Mouse (Mus musculus): ENCODE data around the gene 6030468B19Rik.
"Not testable (repeated sequence)": the region's sequence is repeated elsewhere in the genome, so short reads cannot be mapped to it uniquely, and the experiment has no call there.

6030468B19Rik gene

DNA sequence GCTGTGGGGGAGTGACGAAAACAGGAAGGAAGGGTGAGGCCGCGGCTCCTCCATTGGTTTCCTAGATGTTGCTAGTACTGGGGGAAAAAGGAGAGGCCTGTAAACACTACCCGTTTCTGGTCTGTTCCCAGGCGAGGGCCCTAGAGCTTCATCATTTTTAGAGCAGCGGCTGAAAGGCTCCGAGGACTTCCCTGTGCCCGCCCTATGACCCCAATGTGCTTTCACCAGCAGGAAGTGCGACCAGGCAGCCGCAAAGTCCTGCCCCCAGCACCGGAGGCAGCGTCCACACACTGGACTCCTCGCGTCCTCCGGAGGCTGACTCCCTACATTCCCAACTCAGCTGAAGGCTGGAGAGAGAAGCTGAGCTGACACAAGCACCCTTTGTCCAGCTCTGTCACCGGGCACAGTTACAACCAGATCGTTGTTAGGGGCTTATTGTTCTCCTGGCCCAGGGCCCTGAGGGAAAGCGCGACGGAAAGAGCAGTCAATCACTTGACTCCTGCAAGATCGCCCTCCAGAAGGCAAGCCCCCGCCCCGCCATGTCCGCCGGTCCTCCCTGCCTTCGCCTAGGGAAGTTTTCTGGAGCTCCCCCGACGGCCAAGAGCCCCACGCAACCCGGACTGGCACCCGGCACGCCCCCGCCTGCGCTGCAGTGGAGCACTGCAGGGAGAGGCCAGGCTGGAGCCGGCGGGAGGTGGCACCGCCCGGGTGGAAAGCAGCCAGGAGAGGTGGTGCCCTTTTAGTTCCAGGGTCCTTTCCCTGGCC lies 17.8 kb upstream of the 6030468B19Rik start:
- DNase-seq = peak; percentile 82

DNA sequence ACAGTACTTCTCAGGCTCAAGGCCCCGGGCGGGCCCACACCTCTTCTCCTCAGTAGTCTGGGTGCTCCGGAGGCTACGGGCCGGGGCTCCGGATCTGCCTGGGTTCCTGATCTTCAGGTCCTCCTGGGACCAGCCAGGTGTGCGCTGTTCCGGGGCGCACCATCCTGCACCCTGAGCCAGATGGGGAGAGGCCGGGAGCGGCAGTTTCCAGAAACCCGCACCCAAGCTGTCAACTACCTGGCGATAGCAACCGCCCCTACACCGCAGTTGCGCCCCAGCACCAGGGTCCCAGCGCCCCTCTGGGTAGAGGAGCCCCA lies 17.3 kb upstream of the 6030468B19Rik start:
- no peak for DNase-seq

- peak; percentile 92 for DNase-seq
Measured at GRCm38 (mm10) chr11:117780582-117781111, 16.8 kb upstream of the 6030468B19Rik start.

DNA sequence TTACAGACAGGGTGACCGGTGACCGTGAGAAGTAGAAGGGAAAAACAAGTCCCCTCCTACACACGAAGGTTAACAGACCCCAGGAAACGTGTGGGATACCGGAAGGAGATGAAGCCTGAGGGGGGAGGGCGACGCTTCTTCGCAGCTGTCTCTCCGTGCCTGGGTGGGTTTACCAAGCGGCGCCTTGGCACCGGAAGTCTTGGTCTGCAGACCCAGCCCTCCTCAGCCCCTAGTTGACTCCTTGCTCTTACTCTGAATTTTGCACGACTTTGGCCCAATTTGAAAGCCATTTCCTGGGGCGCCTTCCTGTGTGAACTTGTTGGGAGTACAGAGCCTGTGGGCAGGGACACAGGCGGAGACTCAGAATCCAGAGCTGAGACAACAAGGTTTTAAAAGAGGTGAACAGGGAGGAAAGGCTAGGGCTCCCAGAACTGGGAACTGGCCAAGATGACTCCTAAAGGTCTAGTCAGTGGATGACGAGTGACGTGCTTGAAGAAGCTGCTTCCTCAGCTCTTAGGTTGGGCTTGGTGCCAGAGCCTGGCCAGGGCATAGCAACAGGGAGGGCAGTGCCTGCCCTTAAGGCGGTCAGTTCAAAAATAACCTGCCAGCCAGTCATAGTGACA lies 16.1 kb upstream of the 6030468B19Rik start:
- DNase-seq = peak; percentile 23

DNA sequence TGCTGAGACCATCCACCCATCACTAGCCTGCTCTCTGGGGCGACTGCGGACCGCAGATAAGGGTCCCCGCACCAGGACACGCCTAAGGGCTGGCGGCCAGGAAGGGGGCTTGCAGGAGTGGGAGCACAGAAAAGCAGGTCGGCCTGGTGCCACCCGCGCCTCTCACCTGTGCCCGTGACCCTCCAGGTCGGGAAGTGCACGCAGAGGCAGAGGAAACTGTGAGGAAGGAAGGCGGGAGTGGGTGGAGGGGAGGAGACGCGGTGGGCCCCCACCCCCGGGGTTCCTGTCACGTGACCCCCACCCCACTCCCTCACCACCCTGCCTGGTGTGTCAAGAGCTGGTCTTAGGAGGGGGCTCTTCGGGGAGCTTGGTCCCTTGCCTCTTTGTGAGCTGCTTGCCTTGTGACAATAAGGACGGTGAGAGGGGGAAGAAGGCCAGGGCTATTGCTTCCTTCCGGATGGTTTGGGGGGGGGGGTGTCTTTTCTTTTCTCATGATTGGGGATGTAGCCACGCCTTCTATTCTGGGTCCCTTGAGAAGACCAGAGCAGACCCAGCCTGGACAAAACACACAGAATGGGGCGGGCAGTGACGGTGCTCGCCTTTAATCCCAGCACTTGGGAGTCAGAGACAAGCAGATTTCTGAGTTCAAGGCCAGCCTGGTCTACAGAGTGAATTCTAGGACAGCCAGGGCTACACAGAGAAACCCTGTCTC lies 15.3 kb upstream of the 6030468B19Rik start, which contains the start of the genes Tmc8 and Tmc6:
Gene Tmc8 (plus strand): TSS at position 84 of the 712 bp plus-strand sequence.
Gene Tmc6 (minus strand): TSS at position 206 of the 712 bp plus-strand sequence.
- no peak for DNase-seq

GRCm38 (mm10) chr11:117782705-117783034 lies 14.8 kb upstream of the 6030468B19Rik start:
- no peak for DNase-seq

GRCm38 (mm10) chr11:117783089-117783488 lies 14.4 kb upstream of the 6030468B19Rik start:
- DNase-seq = peak; percentile 81

- DNase-seq = peak; percentile 44
Measured at GRCm38 (mm10) chr11:117783683-117784309, 13.7 kb upstream of the 6030468B19Rik start.

DNA sequence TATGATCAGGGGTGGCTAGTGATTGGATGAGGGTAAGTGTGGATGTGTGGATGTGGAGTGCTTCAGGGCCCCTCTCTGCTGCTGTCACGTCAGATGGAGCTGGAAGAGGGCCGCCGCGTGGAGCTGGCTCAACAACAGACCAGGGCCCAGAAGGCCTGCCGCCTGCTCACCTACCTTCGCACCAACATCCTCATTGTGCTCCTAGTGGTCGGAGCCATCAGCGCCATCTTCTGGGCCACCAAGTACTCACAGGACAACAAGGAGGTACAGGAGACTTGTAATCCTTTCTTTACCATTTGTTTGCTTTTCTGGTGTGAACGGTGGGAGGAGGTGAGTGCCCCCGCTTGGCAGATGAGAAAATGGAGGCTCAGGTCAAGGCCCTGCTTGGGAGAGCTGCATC lies 11.2 kb upstream of the 6030468B19Rik start:
- DNase-seq = peak; percentile 79

DNA sequence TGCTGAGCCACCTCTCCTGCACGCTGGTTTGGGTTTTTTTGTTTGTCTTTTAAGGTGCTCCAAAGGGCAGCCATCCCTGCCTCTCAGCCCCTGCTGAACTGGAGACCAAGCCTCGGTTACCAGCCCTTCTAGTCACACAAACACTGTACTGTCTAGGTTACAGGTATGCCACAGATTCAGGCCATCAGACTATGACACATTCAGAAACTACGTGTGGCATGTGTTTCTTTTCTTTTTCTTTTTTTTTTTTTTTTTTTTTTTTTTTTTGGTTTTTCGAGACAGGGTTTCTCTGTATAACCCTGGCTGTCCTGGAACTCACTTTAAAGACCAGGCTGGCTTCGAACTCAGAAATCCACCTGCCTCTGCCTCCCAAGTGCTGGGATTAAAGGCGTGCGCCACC lies 9.0 kb upstream of the 6030468B19Rik start:
- not testable (repeated sequence) for DNase-seq

DNA sequence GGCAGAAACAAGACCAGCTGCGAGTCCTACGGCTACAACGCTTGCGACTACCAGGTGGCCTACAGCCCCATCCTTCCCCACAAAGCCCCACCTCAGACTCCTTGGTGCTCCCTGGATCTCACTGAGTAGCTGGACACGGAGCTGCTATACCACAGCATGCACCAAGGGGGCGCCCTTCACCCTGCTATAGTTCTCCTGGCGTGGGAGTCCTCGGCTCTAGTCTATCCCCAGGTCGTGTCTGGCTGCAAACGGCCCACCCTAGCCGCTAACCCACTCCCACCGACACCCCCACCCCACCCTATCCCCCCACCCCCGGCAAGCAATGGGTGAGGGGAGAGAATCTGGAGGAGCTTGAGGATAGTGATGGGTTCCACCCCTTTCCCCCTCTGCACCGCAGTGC lies 7.2 kb upstream of the 6030468B19Rik start:
- DNase-seq = peak; percentile 64

DNA sequence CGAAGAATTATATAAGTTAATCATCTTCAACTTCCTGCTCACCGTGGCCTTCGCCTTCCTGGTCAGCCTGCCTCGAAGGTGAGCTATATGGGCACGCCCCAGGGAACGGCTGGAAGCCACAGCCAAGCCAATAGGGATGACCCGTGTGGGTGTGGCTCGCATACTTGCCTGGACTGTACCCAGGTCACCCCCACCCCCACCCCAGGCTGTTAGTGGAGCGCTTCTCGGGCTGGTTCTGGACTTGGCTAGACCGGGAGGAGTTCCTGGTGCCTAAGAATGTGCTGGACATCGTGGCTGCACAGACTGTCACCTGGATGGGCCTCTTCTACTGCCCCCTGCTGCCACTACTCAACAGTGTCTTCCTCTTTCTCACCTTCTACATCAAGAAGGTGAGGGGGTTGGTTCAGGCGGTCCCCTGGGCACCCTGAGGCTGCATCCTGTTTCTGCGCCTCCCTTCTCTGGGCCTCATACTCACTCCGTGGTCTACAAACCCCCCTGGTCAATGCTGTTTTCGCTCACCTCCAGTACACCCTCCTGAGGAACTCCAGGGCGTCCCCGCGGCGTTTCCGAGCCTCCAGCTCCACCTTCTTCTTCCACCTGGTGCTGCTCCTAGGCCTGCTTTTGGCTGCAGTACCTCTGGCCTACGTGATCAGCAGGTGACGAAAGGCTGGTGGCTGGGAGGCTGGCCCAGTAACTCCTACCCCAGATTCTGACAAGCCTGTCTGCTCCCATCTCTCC lies 6.6 kb upstream of the 6030468B19Rik start:
- DNase-seq = peak; percentile 26

DNA sequence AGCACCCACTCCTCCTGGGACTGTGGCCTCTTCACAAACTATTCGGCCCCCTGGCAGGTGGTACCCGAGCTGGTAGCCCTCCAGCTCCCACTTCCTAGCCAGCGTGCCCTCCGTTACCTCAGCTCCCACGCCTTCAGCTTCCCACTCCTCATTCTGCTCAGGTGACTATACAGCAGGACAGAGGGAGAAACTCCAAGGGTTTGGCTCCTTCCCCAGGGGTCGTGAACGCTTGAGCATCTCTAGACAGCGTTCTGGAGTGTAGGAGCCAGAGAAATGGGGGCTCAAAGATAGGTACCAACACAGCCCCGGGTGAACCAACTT lies 6.1 kb upstream of the 6030468B19Rik start:
- no peak for DNase-seq

- DNase-seq = peak; percentile 72
Measured at GRCm38 (mm10) chr11:117792281-117792888, 5.1 kb upstream of the 6030468B19Rik start.

DNA sequence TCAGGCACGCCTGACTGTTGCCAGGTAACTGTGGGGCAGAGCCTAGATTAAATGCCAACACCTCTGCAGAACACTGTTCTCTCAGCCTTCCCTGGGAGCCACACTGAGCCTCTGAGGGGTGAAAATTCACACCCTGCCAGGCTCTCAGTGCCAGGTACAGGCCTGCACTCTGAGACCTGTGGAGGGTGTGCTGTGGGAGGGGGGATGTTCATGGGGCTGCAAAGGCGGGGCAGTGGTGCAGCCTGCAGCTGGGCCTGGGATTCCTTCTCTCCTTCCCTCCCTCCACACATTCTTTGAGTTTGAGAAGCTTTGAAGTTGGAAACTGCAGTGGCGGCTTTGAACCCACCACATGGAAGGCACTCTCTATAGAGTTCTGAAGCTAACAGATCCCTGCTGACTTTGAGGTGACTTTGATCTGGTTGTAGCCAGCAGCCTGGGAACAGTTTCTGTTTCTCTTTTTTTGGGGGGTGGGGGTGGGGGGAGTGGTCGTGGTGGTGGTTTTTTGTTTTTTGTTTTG lies 3.4 kb upstream of the 6030468B19Rik start:
- no peak for DNase-seq

DNA sequence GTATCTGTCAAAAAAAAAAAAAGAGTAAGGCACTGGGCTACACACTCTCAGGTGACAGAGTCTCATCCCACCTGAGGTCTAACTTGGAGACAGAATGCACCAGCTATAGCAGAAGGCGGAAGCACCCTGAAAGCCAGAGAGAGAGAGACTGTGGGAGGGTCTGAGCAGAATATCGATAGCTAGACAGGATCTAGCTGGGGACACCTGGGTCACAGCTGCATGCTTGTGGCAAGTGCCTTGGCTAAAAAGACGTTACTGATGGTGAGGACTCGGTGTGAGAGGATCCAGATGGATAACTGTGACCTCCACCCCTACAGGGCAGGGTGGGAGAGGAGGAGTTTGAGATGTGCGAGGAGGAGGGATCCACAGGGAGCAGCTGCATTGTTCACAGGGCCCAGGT lies 506 bp upstream of the 6030468B19Rik start:
- DNase-seq = no peak

DNA sequence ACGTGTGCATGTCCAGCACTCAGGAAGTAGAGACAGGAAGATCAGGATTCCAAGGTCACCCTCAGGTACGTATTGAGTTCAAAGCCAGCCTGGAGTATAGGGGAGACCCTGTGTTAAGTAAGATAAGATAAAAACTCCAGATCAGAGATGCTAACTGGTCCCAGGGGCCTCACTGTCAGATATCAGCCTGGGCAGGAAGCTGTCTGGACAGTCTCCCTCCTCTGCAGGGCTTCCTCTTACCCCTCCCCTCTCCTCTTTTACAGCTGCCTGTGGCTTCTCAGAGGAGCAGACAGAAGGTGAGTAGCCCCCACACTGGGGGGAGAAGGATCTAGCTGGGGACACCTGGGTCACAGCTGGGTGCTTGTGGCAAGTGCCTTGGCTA lies 691 bp downstream of the 6030468B19Rik start:
- DNase-seq = peak; percentile 14

- DNase-seq = no peak
Measured at GRCm38 (mm10) chr11:117799174-117799573, 1.7 kb downstream of the 6030468B19Rik start.

- no peak for DNase-seq
Measured at GRCm38 (mm10) chr11:117800038-117800437, 2.6 kb downstream of the 6030468B19Rik start.

- no peak for DNase-seq
Measured at GRCm38 (mm10) chr11:117801650-117802049, 4.2 kb downstream of the 6030468B19Rik start.

- DNase-seq = no peak
Measured at GRCm38 (mm10) chr11:117803166-117803688, 5.8 kb downstream of the 6030468B19Rik start.

- DNase-seq = no peak
Measured at GRCm38 (mm10) chr11:117806781-117807180, 9.3 kb downstream of the 6030468B19Rik start.

Measured in embryo, embryonic 11 days (tissue).